Mouse (Mus musculus) stomach, embryonic 16.5 days (tissue): ENCODE measurements at regions not wholly inside any gene's neighbourhood (a gene's known extent, or its start where the extent isn't known, plus 50 kb on each side); places are given as distances from the start of the nearest gene placed in this dataset.

Source experiments
- ATAC-seq: fragments of 200-750 bp; cut with Nextera tagmentation; 2 replicates; pipeline ENCODE4 v1.8.0; 2017; ENCODE audit warnings: moderate number of reproducible peaks, moderate TSS enrichment; ENCODE audit not compliant: insufficient read depth, low FRiP score
- H3K27ac ChIP-seq: fragments of 300-500 bp; sonication (generic); 2 replicates; pipeline ENCODE4 v1.5.1; 2014; ENCODE audit warnings: low read length
- H3K27me3 ChIP-seq: fragments of 300-500 bp; sonication (generic); 2 replicates; pipeline ENCODE4 v1.6.1; 2014; ENCODE audit warnings: low read length, control low read depth, mixed read lengths; ENCODE audit not compliant: control insufficient read depth, insufficient read depth
- H3K36me3 ChIP-seq: fragments of 300-500 bp; sonication (generic); 2 replicates; pipeline ENCODE4 v1.6.1; 2014; ENCODE audit warnings: low read length; ENCODE audit not compliant: control insufficient read depth, insufficient read depth
- H3K4me1 ChIP-seq: fragments of 300-500 bp; sonication (generic); 2 replicates; pipeline ENCODE4 v1.6.1; 2014; ENCODE audit warnings: low read length, control low read depth, mixed read lengths; ENCODE audit not compliant: control insufficient read depth, insufficient read depth
- H3K4me2 ChIP-seq: fragments of 300-500 bp; sonication (generic); 2 replicates; pipeline ENCODE4 v1.6.1; 2014; ENCODE audit warnings: low read depth, low read length, mixed read lengths
- H3K4me3 ChIP-seq: fragments of 300-500 bp; sonication (generic); replicated peaks from 2 replicates; pipeline ENCODE4 v1.5.1; 2014; ENCODE audit warnings: mild to moderate bottlenecking, low read length
- H3K9ac ChIP-seq: fragments of 300-500 bp; sonication (generic); 2 replicates; pipeline ENCODE4 v1.6.1; 2014; ENCODE audit warnings: low read length
- H3K9me3 ChIP-seq: fragments of 300-500 bp; sonication (generic); replicated peaks from 2 replicates; pipeline ENCODE4 v1.6.1; 2016; ENCODE audit warnings: low read length, control low read depth; ENCODE audit not compliant: control insufficient read depth
- WGBS: fragments of 180-500 bp; shearing (Covaris S2); extraction: QIAGEN DNeasy Blood & Tissue Kit; methylation state at CpG from one replicate; pipeline ENCODE4 v1.1.7; 2014; 5-methylcytosine and 5-hydroxymethylcytosine counted together

DNA sequence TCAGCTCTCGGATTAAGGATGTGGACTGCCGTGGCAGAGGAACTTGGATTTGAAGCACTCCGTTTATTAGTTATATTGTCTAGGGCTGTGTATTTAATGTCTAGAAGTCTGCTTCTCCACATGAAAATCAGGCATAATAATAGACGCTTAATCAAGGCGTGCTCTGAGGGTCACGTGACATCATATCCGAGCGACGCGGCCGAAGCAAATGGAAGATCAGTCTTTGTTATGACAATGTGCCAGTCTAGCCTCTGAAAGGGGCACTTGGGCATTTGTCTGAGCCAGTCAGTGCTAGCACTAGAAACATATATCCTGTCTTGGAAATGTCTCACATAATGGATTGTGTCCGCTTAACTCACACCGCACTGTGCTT is 70.5 kb upstream of the Caprin1 start:
- Histone ChIP-seq H3K36me3 (no peaks in the 10 kb centered on the region), H3K4me1 (no peaks in the 10 kb centered on the region), H3K4me2 (no peak overlapping the region), H3K27ac (no peak overlapping the region), H3K9ac (no peak overlapping the region), H3K27me3 (no peaks in the 10 kb centered on the region), H3K4me3 (no peak overlapping the region), H3K9me3 (no peaks in the 10 kb centered on the region)
- ATAC-seq, result no peak
- 88% methylated on average over 13 of the region's 13 CpGs for WGBS

DNA sequence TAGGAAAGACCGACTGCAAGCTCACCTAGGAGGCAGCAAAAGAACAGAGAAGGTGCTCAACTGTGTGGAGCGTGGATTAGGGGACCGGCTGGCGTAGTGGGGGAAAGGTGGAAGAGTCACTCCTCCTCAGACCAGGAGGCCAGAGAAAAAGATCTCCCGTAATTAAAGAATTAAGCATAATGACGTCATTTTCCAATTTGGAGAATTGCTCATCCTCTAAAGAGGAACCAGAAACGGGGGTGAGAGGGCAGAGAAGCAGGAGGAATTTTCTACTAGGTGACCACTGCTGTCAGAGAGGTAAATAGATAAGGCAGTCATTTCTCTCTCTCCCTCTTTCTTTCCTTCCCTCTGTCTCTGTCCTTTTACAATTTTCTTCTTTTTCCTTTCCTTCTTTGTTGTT is 71.2 kb upstream of the Caprin1 start:
- Histone ChIP-seq H3K4me3 (no peak overlapping the region), H3K27me3 (no peaks in the 10 kb centered on the region), H3K4me2 (no peak overlapping the region), H3K27ac (no peak overlapping the region), H3K36me3 (no peaks in the 10 kb centered on the region), H3K9ac (no peak overlapping the region), H3K4me1 (no peaks in the 10 kb centered on the region), H3K9me3 (no peaks in the 10 kb centered on the region)
- WGBS, result 70% methylated on average over 7 of the region's 7 CpGs
- ATAC-seq, result no peak

GRCm38 (mm10) chr2:103871522-103872276 is 74.2 kb upstream of the Caprin1 start:
- Histone ChIP-seq H3K9me3 (no peaks in the 10 kb centered on the region), H3K36me3 (no peaks in the 10 kb centered on the region), H3K9ac (no peak overlapping the region), H3K4me2 (no peak overlapping the region), H3K4me1 (no peaks in the 10 kb centered on the region), H3K4me3 (no peak overlapping the region), H3K27ac (no peak overlapping the region), H3K27me3 (no peaks in the 10 kb centered on the region)
- 28% methylated on average over 12 of the region's 12 CpGs for WGBS
- peak; percentile 40; the same call in 1 of the 2 replicates for ATAC-seq

DNA sequence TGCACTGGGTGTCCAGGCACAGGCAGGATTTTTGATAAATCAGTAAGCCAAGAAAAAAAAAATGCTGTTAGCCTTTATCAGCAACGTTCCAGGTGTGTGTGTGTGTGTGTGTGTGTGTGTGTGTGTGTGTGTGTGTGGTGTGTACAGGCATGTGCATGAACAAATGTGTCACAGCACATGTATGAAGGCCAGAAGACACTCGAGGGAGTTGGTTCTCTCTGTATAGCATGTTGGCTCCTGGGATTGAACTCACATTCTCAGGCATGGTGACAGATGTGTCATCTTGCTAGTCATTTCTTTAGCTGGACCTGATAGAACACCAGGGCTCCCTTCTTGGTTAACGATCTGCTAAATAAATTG is 74.8 kb upstream of the Caprin1 start:
- Histone ChIP-seq H3K9ac (no peak overlapping the region), H3K36me3 (no peaks in the 10 kb centered on the region), H3K4me2 (no peak overlapping the region), H3K4me3 (no peak overlapping the region), H3K4me1 (no peaks in the 10 kb centered on the region), H3K27ac (no peak overlapping the region), H3K27me3 (no peaks in the 10 kb centered on the region), H3K9me3 (no peaks in the 10 kb centered on the region)
- WGBS, result 67% methylated on average over 3 of the region's 3 CpGs
- no peak for ATAC-seq

DNA sequence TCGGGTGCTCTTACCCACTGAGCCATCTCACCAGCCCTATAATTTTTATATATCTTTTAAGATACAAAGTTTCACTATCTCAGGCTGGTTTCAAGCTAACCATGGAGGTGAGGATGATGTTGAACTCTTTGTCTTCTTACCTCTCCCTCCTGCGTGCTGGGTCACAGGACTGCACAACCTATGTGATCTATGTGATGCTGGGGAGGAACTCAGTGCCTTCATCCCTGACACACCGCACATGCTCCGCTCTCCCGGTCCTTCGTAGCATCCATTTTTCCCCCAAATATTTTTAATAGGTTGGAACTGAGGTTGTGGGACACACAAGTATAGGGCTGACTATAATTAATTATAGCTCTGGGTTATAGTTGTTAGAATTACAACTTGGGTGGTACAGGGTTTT is 75.9 kb upstream of the Caprin1 start:
- no peaks in the 10 kb centered on the region for H3K9me3 ChIP-seq
- H3K4me1 ChIP-seq, result no peaks in the 10 kb centered on the region
- no peak overlapping the region for H3K9ac ChIP-seq
- no peak overlapping the region for H3K27ac ChIP-seq
- H3K27me3 ChIP-seq, result no peaks in the 10 kb centered on the region
- no peak overlapping the region for H3K4me3 ChIP-seq
- no peaks in the 10 kb centered on the region for H3K36me3 ChIP-seq
- H3K4me2 ChIP-seq, result no peak overlapping the region
- no peak for ATAC-seq
- WGBS, result 86% methylated on average over 6 of the region's 6 CpGs

- no peaks in the 10 kb centered on the region for H3K9me3 ChIP-seq
- H3K4me1 ChIP-seq, result no peaks in the 10 kb centered on the region
- no peak overlapping the region for H3K27ac ChIP-seq
- H3K9ac ChIP-seq, result no peak overlapping the region
- no peaks in the 10 kb centered on the region for H3K36me3 ChIP-seq
- no peak overlapping the region for H3K4me2 ChIP-seq
- WGBS, result 61% methylated on average over 3 of the region's 3 CpGs
- H3K27me3 ChIP-seq, result no peaks in the 10 kb centered on the region
- ATAC-seq, result no peak
- H3K4me3 ChIP-seq, result no peak overlapping the region
Observed at GRCm38 (mm10) chr2:103874466-103874865, 77.0 kb upstream of the Caprin1 start.

DNA sequence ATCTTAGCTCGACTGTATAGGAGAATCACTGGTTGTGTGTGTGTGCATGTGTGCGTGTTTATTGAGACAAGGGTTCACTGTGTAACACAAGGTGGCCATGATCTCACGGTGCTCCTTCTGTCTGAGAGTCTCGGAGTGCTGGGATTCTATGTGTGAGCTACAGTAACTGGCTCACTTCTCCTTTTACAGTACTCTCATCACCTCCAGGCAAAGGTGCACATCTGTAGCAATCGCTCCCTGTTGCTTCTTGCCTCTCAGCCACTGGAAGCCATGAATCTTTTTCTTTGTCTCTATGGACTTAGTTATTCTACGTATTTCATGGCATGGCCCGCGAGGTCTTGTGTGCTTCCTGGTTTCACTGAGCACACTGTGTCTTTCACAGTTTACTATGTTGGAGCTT is 78.3 kb upstream of the Caprin1 start:
- H3K4me1 ChIP-seq, result no peaks in the 10 kb centered on the region
- H3K9me3 ChIP-seq, result no peaks in the 10 kb centered on the region
- no peak overlapping the region for H3K4me2 ChIP-seq
- H3K4me3 ChIP-seq, result no peak overlapping the region
- H3K27me3 ChIP-seq, result no peaks in the 10 kb centered on the region
- no peaks in the 10 kb centered on the region for H3K36me3 ChIP-seq
- H3K9ac ChIP-seq, result no peak overlapping the region
- no peak overlapping the region for H3K27ac ChIP-seq
- ATAC-seq, result no peak
- WGBS, result 81% methylated on average over 8 of the region's 8 CpGs

GRCm38 (mm10) chr2:103876236-103876635 is 78.8 kb upstream of the Caprin1 start:
- H3K4me1 ChIP-seq, result no peaks in the 10 kb centered on the region
- H3K4me2 ChIP-seq, result no peak overlapping the region
- H3K4me3 ChIP-seq, result no peak overlapping the region
- no peaks in the 10 kb centered on the region for H3K9me3 ChIP-seq
- WGBS, result 78% methylated on average over 2 of the region's 2 CpGs
- no peaks in the 10 kb centered on the region for H3K36me3 ChIP-seq
- no peak overlapping the region for H3K9ac ChIP-seq
- ATAC-seq, result no peak
- no peak overlapping the region for H3K27ac ChIP-seq
- H3K27me3 ChIP-seq, result no peaks in the 10 kb centered on the region

DNA sequence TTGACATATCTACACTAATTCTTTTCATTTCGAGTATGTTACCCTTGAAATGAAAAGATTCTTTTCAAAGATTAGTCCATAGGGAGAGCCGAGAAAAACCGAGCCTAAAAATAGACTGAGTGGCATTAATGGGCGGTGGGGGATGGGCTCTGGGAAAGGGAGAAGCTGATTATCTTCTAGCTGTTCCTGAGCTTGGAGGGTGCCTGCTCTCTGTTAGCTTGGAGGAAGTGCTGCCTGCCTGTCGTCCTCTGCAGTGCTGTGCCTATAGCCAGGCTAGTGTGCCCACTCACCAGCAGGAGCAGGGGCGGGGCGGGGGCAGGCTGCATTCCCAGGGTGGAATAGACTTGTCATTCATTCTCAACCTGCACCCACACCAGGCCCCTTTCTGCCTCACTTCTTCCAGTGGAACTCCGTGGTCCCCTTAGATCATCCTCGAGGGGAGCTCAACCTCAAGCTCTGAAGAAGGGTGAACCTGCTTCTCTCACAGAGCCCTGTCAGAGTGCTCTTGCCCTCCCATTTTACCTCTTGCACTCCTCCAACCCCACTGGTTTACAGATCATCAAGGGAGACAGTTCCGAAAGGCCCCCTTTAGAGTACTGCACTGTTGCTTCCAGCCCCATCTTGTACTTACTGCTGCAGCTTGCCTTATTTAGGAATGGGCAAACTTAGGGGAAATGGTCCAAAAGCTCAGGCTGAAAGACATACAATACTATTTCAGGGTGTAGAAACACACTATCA is 76.6 kb upstream of the Lmo2 start:
- H3K4me3 ChIP-seq, result no peak overlapping the region
- H3K36me3 ChIP-seq, result no peaks in the 10 kb centered on the region
- H3K4me2 ChIP-seq, result no peak overlapping the region
- H3K27ac ChIP-seq, result no peak overlapping the region
- no peak for ATAC-seq
- no peaks in the 10 kb centered on the region for H3K9me3 ChIP-seq
- no peaks in the 10 kb centered on the region for H3K4me1 ChIP-seq
- 32% methylated on average over 10 of the region's 10 CpGs for WGBS
- no peak overlapping the region for H3K9ac ChIP-seq
- H3K27me3 ChIP-seq, result no peaks in the 10 kb centered on the region
